Mouse (Mus musculus): Measurements from ENCODE around the gene Itga9. TPM values are rescaled to one million over a fixed set of nuclear protein-coding genes. Genes with fewer than 3 reads are reported as not detected.

The Itga9 gene
- total RNA-seq, 2 experiments from 2014 or later: 3.6 to 4.7 TPM

GRCm38 (mm10) chr9:118733601-118734000 lies 127.1 kb downstream of the Itga9 start:
- no peak for TF ChIP-seq CTCF (conservative IDR thresholded peaks at IDR 0.05)
- H3K4me3 ChIP-seq: no peak overlapping the region
- DNase-seq (ENCODE audit: low spot score in 2 of 2): no peak
- H3K27ac ChIP-seq: no peak overlapping the region

DNA sequence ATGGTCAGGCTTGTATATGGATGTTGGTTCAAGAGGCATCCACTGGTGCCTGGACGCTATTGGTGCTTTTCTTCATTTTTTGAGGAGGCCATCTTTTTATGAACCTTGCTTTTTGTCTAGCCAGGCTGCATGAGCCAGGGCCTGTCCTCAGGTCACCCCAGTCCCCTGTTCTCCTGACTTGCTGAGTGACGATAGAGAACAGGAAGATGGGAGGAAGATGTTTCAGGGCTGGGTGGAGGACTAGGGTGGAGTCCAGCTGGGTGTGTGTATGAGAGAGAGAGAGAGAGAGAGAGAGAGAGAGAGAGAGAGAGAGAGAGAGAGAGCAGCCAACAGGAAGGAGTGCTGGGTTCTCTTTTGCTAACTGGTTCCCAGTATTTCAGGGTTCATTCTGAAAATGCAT lies 130.6 kb downstream of the Itga9 start:
- Histone ChIP-seq H3K27ac (no peak overlapping the region), H3K4me3 (no peak overlapping the region)
- no peak for TF ChIP-seq CTCF (conservative IDR thresholded peaks at IDR 0.05)
- DNase-seq (ENCODE audit: low spot score in 2 of 2): no peak

GRCm38 (mm10) chr9:118737601-118738137 lies 131.2 kb downstream of the Itga9 start:
- H3K27ac ChIP-seq: no peak overlapping the region
- DNase-seq (ENCODE audit: low spot score in 2 of 2): no peak

DNA sequence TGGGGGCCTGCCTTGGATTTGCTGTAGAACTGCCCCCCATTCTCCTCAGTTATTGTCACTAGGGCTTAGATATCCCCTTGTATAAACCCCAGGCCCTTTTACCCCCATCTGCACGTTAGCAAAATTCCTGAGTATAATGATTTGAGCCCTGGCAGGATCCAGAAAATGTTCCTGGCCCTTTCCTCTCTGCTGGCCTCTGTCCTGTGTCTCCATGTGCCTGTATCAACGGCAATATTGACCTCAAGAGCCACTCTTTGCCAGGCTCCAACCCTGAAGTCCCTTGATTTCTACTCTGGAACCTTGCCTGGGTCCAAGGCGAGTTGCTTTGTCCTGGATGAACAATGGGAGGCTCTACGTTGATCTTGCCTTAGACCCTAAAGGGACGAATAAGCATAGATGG lies 131.8 kb downstream of the Itga9 start:
- DNase-seq (ENCODE audit: low spot score in 2 of 2): no peak
- no peak overlapping the region for H3K27ac ChIP-seq
- no peak for TF ChIP-seq CTCF (conservative IDR thresholded peaks at IDR 0.05)
- no peak overlapping the region for H3K4me3 ChIP-seq

More at GRCm38 (mm10) chr9:118737601-118738137, 131.2 kb downstream of the Itga9 start:
- H3K4me3 ChIP-seq: no peak overlapping the region
- TF ChIP-seq CTCF (conservative IDR thresholded peaks at IDR 0.05): no peak

DNA sequence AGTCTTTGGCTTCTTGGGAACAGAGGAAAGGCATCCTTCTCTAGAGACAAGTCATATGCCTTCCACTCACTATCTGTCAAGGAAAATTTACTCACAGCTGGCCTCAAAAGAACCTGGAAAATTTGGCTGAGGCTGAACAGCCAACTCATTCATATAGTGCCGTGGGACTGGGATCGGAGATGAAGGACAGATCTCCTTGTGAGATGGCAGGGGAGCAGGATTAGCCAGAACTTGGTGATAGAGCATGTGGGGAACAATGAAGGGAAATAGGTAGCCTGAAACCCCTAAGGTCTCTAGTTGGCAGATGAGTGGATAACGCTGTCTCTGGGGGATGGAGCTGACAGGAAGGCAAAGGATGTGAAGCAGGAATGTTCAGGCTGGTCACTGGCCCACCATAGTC lies 132.6 kb downstream of the Itga9 start:
- TF ChIP-seq CTCF (conservative IDR thresholded peaks at IDR 0.05): no peak
- no peak overlapping the region for H3K4me3 ChIP-seq
- DNase-seq (ENCODE audit: low spot score in 2 of 2): no peak
- no peak overlapping the region for H3K27ac ChIP-seq

GRCm38 (mm10) chr9:118739659-118740058 lies 133.2 kb downstream of the Itga9 start:
- no peak for DNase-seq (ENCODE audit: low spot score in 2 of 2)
- Histone ChIP-seq H3K4me3 (no peak overlapping the region), H3K27ac (no peak overlapping the region)
- TF ChIP-seq CTCF (conservative IDR thresholded peaks at IDR 0.05): no peak

GRCm38 (mm10) chr9:118741268-118741667 lies 134.8 kb downstream of the Itga9 start:
- no peak overlapping the region for H3K27ac ChIP-seq
- no peak overlapping the region for H3K4me3 ChIP-seq
- TF ChIP-seq CTCF (conservative IDR thresholded peaks at IDR 0.05): no peak
- DNase-seq (ENCODE audit: low spot score in 2 of 2): no peak

GRCm38 (mm10) chr9:118749335-118749949 lies 143.0 kb downstream of the Itga9 start:
- Histone ChIP-seq H3K27ac (no peak overlapping the region), H3K4me3 (no peak overlapping the region)
- DNase-seq (ENCODE audit: low spot score in 2 of 2): no peak
- TF ChIP-seq CTCF (conservative IDR thresholded peaks at IDR 0.05): no peak

GRCm38 (mm10) chr9:118750828-118751227 lies 144.3 kb downstream of the Itga9 start:
- Histone ChIP-seq H3K27ac (no peak overlapping the region), H3K4me3 (no peak overlapping the region)
- no peak for TF ChIP-seq CTCF (conservative IDR thresholded peaks at IDR 0.05)
- DNase-seq (ENCODE audit: low spot score in 2 of 2): no peak

DNA sequence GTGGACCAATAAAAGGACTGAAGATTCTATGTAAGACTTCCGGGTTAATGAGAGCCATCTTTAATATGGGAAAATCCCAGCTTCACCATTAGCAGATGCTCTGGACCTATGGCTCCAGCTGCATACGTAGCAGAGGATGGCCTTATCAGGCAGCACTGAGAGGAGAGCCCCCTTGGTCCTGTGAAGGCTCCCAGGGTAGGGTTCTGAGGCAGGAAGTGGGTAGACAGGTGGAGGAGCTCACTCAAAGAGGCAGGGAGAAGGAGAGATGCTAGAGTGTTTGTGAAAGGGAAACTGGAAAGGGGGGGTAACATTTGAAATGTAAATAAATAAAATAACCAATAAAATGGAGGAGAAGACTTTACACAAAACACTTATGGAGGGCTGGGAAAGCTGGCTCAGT lies 145.9 kb downstream of the Itga9 start:
- DNase-seq (ENCODE audit: low spot score in 2 of 2): no peak
- Histone ChIP-seq H3K4me3 (no peak overlapping the region), H3K27ac (no peak overlapping the region)
- no peak for TF ChIP-seq CTCF (conservative IDR thresholded peaks at IDR 0.05)

DNA sequence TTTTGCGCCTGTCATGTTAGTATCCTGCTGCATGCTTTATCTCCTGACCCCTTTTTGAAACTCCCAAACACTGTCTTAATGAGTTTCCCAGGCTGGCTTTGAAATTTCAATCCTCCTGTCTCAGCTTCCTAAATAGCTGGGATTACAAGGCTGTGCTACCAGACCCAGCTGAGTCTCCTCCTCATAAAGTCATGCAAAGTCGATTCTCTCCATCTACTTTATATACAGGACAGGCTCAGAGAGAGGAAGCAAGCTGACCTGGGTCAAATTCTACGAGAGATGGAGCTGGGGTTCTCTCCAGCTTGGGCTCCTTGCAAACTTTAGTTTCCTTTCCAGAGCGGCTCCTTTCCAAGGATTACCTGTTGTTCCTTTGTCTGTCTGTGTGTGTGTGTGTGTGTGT lies 153.0 kb downstream of the Itga9 start:
- TF ChIP-seq CTCF (conservative IDR thresholded peaks at IDR 0.05): no peak
- Histone ChIP-seq H3K4me3 (no peak overlapping the region), H3K27ac (no peak overlapping the region)
- no peak for DNase-seq (ENCODE audit: low spot score in 2 of 2)

- no peak overlapping the region for H3K4me3 ChIP-seq
- no peak overlapping the region for H3K27ac ChIP-seq
- no peak for DNase-seq (ENCODE audit: low spot score in 2 of 2)
- TF ChIP-seq CTCF (conservative IDR thresholded peaks at IDR 0.05): no peak
These were observed 155.6 kb downstream of the Itga9 start for GRCm38 (mm10) chr9:118761953-118762590.

DNA sequence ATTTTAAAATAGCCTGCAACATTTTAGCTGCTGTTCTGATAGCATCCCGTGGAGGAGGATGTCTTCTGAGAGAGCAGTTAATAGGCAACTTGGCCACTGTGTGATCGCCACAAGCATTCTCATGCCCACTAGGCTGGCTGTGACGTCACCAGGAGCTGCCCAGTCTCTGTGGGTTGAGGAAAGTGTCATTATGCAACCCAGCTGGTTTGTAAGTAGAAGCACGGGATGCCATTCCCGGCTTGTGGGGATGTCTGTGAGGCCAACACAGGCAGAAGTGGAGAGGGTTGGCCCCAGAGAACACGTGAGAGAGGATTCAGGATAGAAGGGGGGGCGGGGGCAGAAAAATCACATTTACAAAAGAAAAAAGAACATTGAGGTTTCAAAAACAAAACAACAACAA lies 156.3 kb downstream of the Itga9 start:
- TF ChIP-seq CTCF (conservative IDR thresholded peaks at IDR 0.05): no peak
- peak; percentile 21 to 48 for DNase-seq (ENCODE audit: low spot score in 2 of 2)
- Histone ChIP-seq H3K27ac (no peak overlapping the region), H3K4me3 (no peak overlapping the region)

GRCm38 (mm10) chr9:118763203-118763602 lies 156.7 kb downstream of the Itga9 start:
- DNase-seq (ENCODE audit: low spot score in 2 of 2): peak in 1 of 2 experiments; percentile 32
- no peak overlapping the region for H3K27ac ChIP-seq
- H3K4me3 ChIP-seq: no peak overlapping the region
- TF ChIP-seq CTCF (conservative IDR thresholded peaks at IDR 0.05): no peak

All from layer of hippocampus, adult 2 months (tissue).